Mouse (Mus musculus) forebrain, embryonic 13.5 days (tissue): ENCODE results near the gene Acat3. TPM values are rescaled to one million over a fixed set of nuclear protein-coding genes. Genes with fewer than 3 reads are reported as not detected.
A peak's percentile ranks its signal among the peaks of the same experiment; 100 is the strongest.

ENCODE experiments used
- ATAC-seq: fragments of 200-750 bp; cut with Nextera tagmentation; 2 replicates; pipeline ENCODE4 v1.8.0; 2017
- H3K27ac ChIP-seq: fragments of 300-500 bp; sonication (generic); 2 replicates; pipeline ENCODE4 v1.5.1; 2015; ENCODE audit warnings: inconsistent platforms, mild to moderate bottlenecking, moderate library complexity
- H3K27me3 ChIP-seq: fragments of 300-500 bp; sonication (generic); 2 replicates; pipeline ENCODE4 v1.6.1; 2015; ENCODE audit warnings: mild to moderate bottlenecking, inconsistent platforms
- H3K36me3 ChIP-seq: fragments of 300-500 bp; sonication (generic); 2 replicates; pipeline ENCODE4 v1.6.1; 2015; ENCODE audit warnings: mild to moderate bottlenecking, inconsistent platforms; ENCODE audit not compliant: poor library complexity, severe bottlenecking
- H3K4me1 ChIP-seq: fragments of 300-500 bp; sonication (generic); 2 replicates; pipeline ENCODE4 v1.6.1; 2015; ENCODE audit warnings: inconsistent platforms
- H3K4me2 ChIP-seq: fragments of 300-500 bp; sonication (generic); 2 replicates; pipeline ENCODE4 v1.6.1; 2015; ENCODE audit warnings: inconsistent platforms, mild to moderate bottlenecking, moderate library complexity
- H3K4me3 ChIP-seq: fragments of 300-500 bp; sonication (generic); 2 replicates; pipeline ENCODE4 v1.5.1; 2015; ENCODE audit warnings: mild to moderate bottlenecking, inconsistent platforms
- H3K9ac ChIP-seq: fragments of 300-500 bp; sonication (generic); 2 replicates; pipeline ENCODE4 v1.6.1; 2015; ENCODE audit warnings: mild to moderate bottlenecking, inconsistent platforms
- H3K9me3 ChIP-seq: fragments of 300-500 bp; sonication (generic); replicated peaks from 2 replicates; pipeline ENCODE4 v1.6.1; 2016; ENCODE audit warnings: inconsistent platforms
- WGBS: fragments of 180-500 bp; shearing (Covaris S2); methylation state at CpG from one replicate; pipeline ENCODE4 v1.1.7; 2015; 5-methylcytosine and 5-hydroxymethylcytosine counted together
- polyA plus RNA-seq: library from polyadenylated mRNA; unstranded; fragments of >200 nt; fragmentation: Nextera tagmentation; extraction: Ambion mirVana; gene quantifications from 2 replicates; pipeline ENCODE4 v1.2.1, GENCODE M21; 2015

Acat3 gene
- polyA plus RNA-seq, 1 experiment from 2014 or later, result 0.71 TPM

GRCm38 (mm10) chr17:12891054-12891453 lies 49.3 kb downstream of the Acat3 start:
- 82% methylated on average over 4 of the region's 4 CpGs for WGBS
- no peak overlapping the region for H3K9ac ChIP-seq
- peaks cover 38% of the 10 kb centered on the region; the same call in 1 of the 2 replicates for H3K36me3 ChIP-seq
- H3K27ac ChIP-seq, result no peak overlapping the region
- no peaks in the 10 kb centered on the region for H3K9me3 ChIP-seq
- no peak overlapping the region for H3K4me2 ChIP-seq
- ATAC-seq, result no peak
- H3K4me3 ChIP-seq, result no peak overlapping the region
- no peaks in the 10 kb centered on the region for H3K4me1 ChIP-seq
- no peaks in the 10 kb centered on the region for H3K27me3 ChIP-seq

GRCm38 (mm10) chr17:12887021-12887775 lies 53.2 kb downstream of the Acat3 start:
- Histone ChIP-seq H3K27me3 (no peaks in the 10 kb centered on the region), H3K4me2 (no peak overlapping the region), H3K4me1 (no peaks in the 10 kb centered on the region), H3K27ac (no peak overlapping the region), H3K4me3 (no peak overlapping the region), H3K9me3 (no peaks in the 10 kb centered on the region), H3K36me3 (peaks cover 32% of the 10 kb centered on the region; the same call in 1 of the 2 replicates), H3K9ac (no peak overlapping the region)
- ATAC-seq, result no peak
- 87% methylated on average over 15 of the region's 15 CpGs for WGBS

- Histone ChIP-seq H3K36me3 (peaks cover 28% of the 10 kb centered on the region; the same call in 1 of the 2 replicates), H3K27ac (no peak overlapping the region), H3K4me2 (no peak overlapping the region), H3K4me3 (no peak overlapping the region), H3K9ac (no peak overlapping the region), H3K4me1 (no peaks in the 10 kb centered on the region), H3K27me3 (no peaks in the 10 kb centered on the region), H3K9me3 (no peaks in the 10 kb centered on the region)
- ATAC-seq, result no peak
- 47% methylated on average over 6 of the region's 6 CpGs for WGBS
Observed at GRCm38 (mm10) chr17:12886620-12887019, 53.8 kb downstream of the Acat3 start.

DNA sequence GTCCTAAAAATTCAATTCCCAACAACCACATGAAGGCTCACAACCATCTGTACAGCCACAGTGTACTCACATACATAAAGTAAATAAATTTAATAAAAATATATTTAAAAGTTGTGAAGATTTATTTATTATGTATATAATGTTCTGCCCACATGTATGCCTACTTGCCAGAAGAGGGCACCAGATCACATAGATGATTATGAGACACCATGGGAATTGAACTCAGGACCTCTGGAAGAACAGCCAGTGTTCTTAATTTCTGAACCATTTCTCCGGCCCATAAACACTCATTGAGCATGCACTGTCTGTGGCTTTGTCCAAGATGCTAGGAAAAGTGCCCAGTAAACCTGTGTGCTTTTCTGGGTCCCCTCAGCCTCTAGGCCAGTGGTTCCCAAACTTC lies 59.2 kb downstream of the Acat3 start:
- Histone ChIP-seq H3K9me3 (no peaks in the 10 kb centered on the region), H3K27me3 (no peaks in the 10 kb centered on the region), H3K4me3 (no peak overlapping the region), H3K4me1 (no peaks in the 10 kb centered on the region), H3K4me2 (no peak overlapping the region), H3K9ac (no peak overlapping the region), H3K27ac (no peak overlapping the region), H3K36me3 (no peaks in the 10 kb centered on the region)
- WGBS, result 79% methylated on average over 1 of the region's 1 CpGs
- ATAC-seq, result no peak

- no peaks in the 10 kb centered on the region for H3K9me3 ChIP-seq
- ATAC-seq, result peak; percentile 74
- no peak overlapping the region for H3K9ac ChIP-seq
- no peaks in the 10 kb centered on the region for H3K27me3 ChIP-seq
- 3% methylated on average over 14 of the region's 14 CpGs for WGBS
- peak overlapping the region; percentile 34; the same call in 1 of the 2 replicates for H3K4me2 ChIP-seq
- H3K4me3 ChIP-seq, result no peak overlapping the region
- H3K36me3 ChIP-seq, result no peaks in the 10 kb centered on the region
- no peak overlapping the region for H3K27ac ChIP-seq
- H3K4me1 ChIP-seq, result no peaks in the 10 kb centered on the region
Observed at GRCm38 (mm10) chr17:12880178-12880577, 60.2 kb downstream of the Acat3 start.

- H3K4me2 ChIP-seq, result no peak within 1 kb of the TSS
- H3K27ac ChIP-seq, result no peak within 1 kb of the TSS
- no peaks in the 10 kb centered on the region for H3K4me1 ChIP-seq
- no peak for ATAC-seq
- no peaks in the 10 kb centered on the region for H3K9me3 ChIP-seq
- H3K9ac ChIP-seq, result no peak within 1 kb of the TSS
- 84% methylated on average over 5 of the region's 5 CpGs for WGBS
- H3K27me3 ChIP-seq, result no peaks in the 10 kb centered on the region
- H3K36me3 ChIP-seq, result no peaks in the 10 kb centered on the region
- H3K4me3 ChIP-seq, result no peak within 1 kb of the TSS
Observed at GRCm38 (mm10) chr17:12875734-12876133, 64.7 kb downstream of the Acat3 start, which contains the start of gene Mrgprh. TSS of gene Mrgprh (plus strand) at chr17:12876034.

Other genes with a start within 250 kb of the Acat3 start
- 10.5 and 11.7 TPM in 2 replicates for gene Igf2r, start 170.9 kb downstream of the Acat3 start, polyA plus RNA-seq
- not detected in 2 replicates for gene Mas1, start 72.5 kb downstream of the Acat3 start, polyA plus RNA-seq
- not detected in 2 replicates for gene Mrgprh, start 64.6 kb downstream of the Acat3 start, polyA plus RNA-seq
- 2.8 and 3.0 TPM in 2 replicates for gene Pnldc1, start 30.4 kb downstream of the Acat3 start, polyA plus RNA-seq
- 470 and 497 TPM in 2 replicates for gene Tcp1, start 24.9 kb downstream of the Acat3 start, polyA plus RNA-seq
- 170 and 186 TPM in 2 replicates for gene Mrpl18, start 24.3 kb downstream of the Acat3 start, polyA plus RNA-seq
- 348 and 354 TPM in 2 replicates for gene Acat2, start 20.1 kb upstream of the Acat3 start, polyA plus RNA-seq
- 166 and 170 TPM in 2 replicates for gene Wtap, start 53.6 kb upstream of the Acat3 start, polyA plus RNA-seq
- 116 and 118 TPM in 2 replicates for gene Sod2, start 66.2 kb upstream of the Acat3 start, polyA plus RNA-seq
- gene Gpr31b, start 111.7 kb upstream of the Acat3 start, polyA plus RNA-seq, result not detected in 2 replicates
- 0.14 TPM in 1 of 2 replicates, not detected in the other for gene Tcp10b, start 120.5 kb upstream of the Acat3 start, polyA plus RNA-seq
- 0.09 TPM in 1 of 2 replicates, not detected in the other for gene Unc93a, start 191.2 kb upstream of the Acat3 start, polyA plus RNA-seq